Mouse (Mus musculus) neural tube, embryonic 15.5 days (tissue): ENCODE data around the gene Chml. TPM values are rescaled to one million over a fixed set of nuclear protein-coding genes. Genes with fewer than 3 reads are reported as not detected.

Source experiments
- ATAC-seq: fragments of 200-750 bp; cut with Nextera tagmentation; 2 replicates; pipeline ENCODE4 v1.8.0; 2017; ENCODE audit warnings: mild to moderate bottlenecking, moderate TSS enrichment, moderate library complexity; ENCODE audit not compliant: low FRiP score
- H3K27ac ChIP-seq: fragments of 300-500 bp; sonication (generic); replicated peaks from 2 replicates; pipeline ENCODE4 v1.5.1; 2015; ENCODE audit warnings: mild to moderate bottlenecking, inconsistent platforms
- H3K27me3 ChIP-seq: fragments of 300-500 bp; sonication (generic); replicated peaks from 2 replicates; pipeline ENCODE4 v1.6.1; 2015; ENCODE audit warnings: inconsistent platforms
- H3K36me3 ChIP-seq: fragments of 300-500 bp; sonication (generic); 2 replicates; pipeline ENCODE4 v1.6.1; 2015; ENCODE audit warnings: inconsistent platforms
- H3K4me1 ChIP-seq: fragments of 300-500 bp; sonication (generic); 2 replicates; pipeline ENCODE4 v1.6.1; 2015; ENCODE audit warnings: inconsistent platforms
- H3K4me2 ChIP-seq: fragments of 300-500 bp; sonication (generic); 2 replicates; pipeline ENCODE4 v1.6.1; 2015; ENCODE audit warnings: inconsistent platforms, mild to moderate bottlenecking, moderate library complexity
- H3K4me3 ChIP-seq: fragments of 300-500 bp; sonication (generic); replicated peaks from 2 replicates; pipeline ENCODE4 v1.5.1; 2015; ENCODE audit warnings: mild to moderate bottlenecking, inconsistent platforms
- H3K9ac ChIP-seq: fragments of 300-500 bp; sonication (generic); replicated peaks from 2 replicates; pipeline ENCODE4 v1.6.1; 2015; ENCODE audit warnings: mild to moderate bottlenecking, inconsistent platforms
- H3K9me3 ChIP-seq: fragments of 300-500 bp; sonication (generic); replicated peaks from 2 replicates; pipeline ENCODE4 v1.6.1; 2016; ENCODE audit warnings: inconsistent platforms
- WGBS: fragments of 180-500 bp; shearing (Covaris S2); methylation state at CpG from one replicate; pipeline ENCODE4 v1.1.7; 2015; ENCODE audit warnings: mixed read lengths; 5-methylcytosine and 5-hydroxymethylcytosine counted together
- polyA plus RNA-seq: library from polyadenylated mRNA; unstranded; fragments of >200 nt; fragmentation: Nextera tagmentation; extraction: Ambion mirVana; gene quantifications from 2 replicates; pipeline ENCODE4 v1.2.1, GENCODE M21; 2015

The Chml gene
- polyA plus RNA-seq, 1 experiment from 2014 or later, result 3.1 TPM

- 79% methylated on average over 5 of the region's 5 CpGs for WGBS
- H3K36me3 ChIP-seq, result no peaks in the 10 kb centered on the region
- no peak overlapping the region for H3K4me3 ChIP-seq
- H3K4me1 ChIP-seq, result no peaks in the 10 kb centered on the region
- H3K4me2 ChIP-seq, result no peak overlapping the region
- H3K27ac ChIP-seq, result no peak overlapping the region
- H3K9ac ChIP-seq, result no peak overlapping the region
- no peak for ATAC-seq
- no peaks in the 10 kb centered on the region for H3K9me3 ChIP-seq
- H3K27me3 ChIP-seq, result no peaks in the 10 kb centered on the region
Observed at GRCm38 (mm10) chr1:175643496-175644265, 49.0 kb downstream of the Chml start.

- ATAC-seq, result no peak
- Histone ChIP-seq H3K27me3 (no peaks in the 10 kb centered on the region), H3K9me3 (no peaks in the 10 kb centered on the region), H3K4me3 (no peak overlapping the region), H3K4me1 (no peaks in the 10 kb centered on the region), H3K27ac (no peak overlapping the region), H3K4me2 (no peak overlapping the region), H3K9ac (no peak overlapping the region), H3K36me3 (no peaks in the 10 kb centered on the region)
- 87% methylated on average over 6 of the region's 6 CpGs for WGBS
Observed at GRCm38 (mm10) chr1:175640435-175641150, 52.1 kb downstream of the Chml start.

GRCm38 (mm10) chr1:175639072-175639471, 53.6 kb downstream of the Chml start:
- Histone ChIP-seq H3K9ac (no peak overlapping the region), H3K27me3 (no peaks in the 10 kb centered on the region), H3K9me3 (no peaks in the 10 kb centered on the region), H3K27ac (no peak overlapping the region), H3K4me3 (no peak overlapping the region), H3K36me3 (no peaks in the 10 kb centered on the region), H3K4me1 (no peaks in the 10 kb centered on the region), H3K4me2 (no peak overlapping the region)
- 83% methylated on average over 7 of the region's 7 CpGs for WGBS
- ATAC-seq, result no peak

- H3K27ac ChIP-seq, result no peak overlapping the region
- no peaks in the 10 kb centered on the region for H3K36me3 ChIP-seq
- H3K9ac ChIP-seq, result no peak overlapping the region
- no peak overlapping the region for H3K4me3 ChIP-seq
- 83% methylated on average over 7 of the region's 7 CpGs for WGBS
- H3K4me1 ChIP-seq, result no peaks in the 10 kb centered on the region
- H3K27me3 ChIP-seq, result no peaks in the 10 kb centered on the region
- no peaks in the 10 kb centered on the region for H3K9me3 ChIP-seq
- no peak for ATAC-seq
- no peak overlapping the region for H3K4me2 ChIP-seq
Observed at GRCm38 (mm10) chr1:175637677-175638076, 55.0 kb downstream of the Chml start.

GRCm38 (mm10) chr1:175632470-175632869, 60.2 kb downstream of the Chml start:
- no peak overlapping the region for H3K4me3 ChIP-seq
- H3K36me3 ChIP-seq, result no peaks in the 10 kb centered on the region
- no peaks in the 10 kb centered on the region for H3K9me3 ChIP-seq
- no peaks in the 10 kb centered on the region for H3K4me1 ChIP-seq
- WGBS, result 94% methylated on average over 14 of the region's 14 CpGs
- H3K27ac ChIP-seq, result no peak overlapping the region
- no peak overlapping the region for H3K4me2 ChIP-seq
- no peak overlapping the region for H3K9ac ChIP-seq
- no peaks in the 10 kb centered on the region for H3K27me3 ChIP-seq
- ATAC-seq, result no peak

Other genes with a start within 250 kb of the Chml start
- gene Rgs7, start 200.4 kb downstream of the Chml start, polyA plus RNA-seq, result 41.7 and 48.2 TPM in 2 replicates
- gene Kmo, start 72.5 kb downstream of the Chml start, polyA plus RNA-seq, result 0.09 and 0.46 TPM in 2 replicates
- gene Fh1, start 67.3 kb downstream of the Chml start, polyA plus RNA-seq, result 117 and 118 TPM in 2 replicates
- gene Opn3, start 125 bp downstream of the Chml start, polyA plus RNA-seq, result 7.8 and 8.4 TPM in 2 replicates
- gene Wdr64, start 5.7 kb upstream of the Chml start, polyA plus RNA-seq, result not detected in 2 replicates
- 4.3 and 17.4 TPM in 2 replicates for gene Exo1, start 187.7 kb upstream of the Chml start, polyA plus RNA-seq
- gene Gm38100, start 227.4 kb upstream of the Chml start, polyA plus RNA-seq, result not detected in 2 replicates